Mouse (Mus musculus): ENCODE measurements around the gene Usp22. TPM values are rescaled to one million over a fixed set of nuclear protein-coding genes. Genes with fewer than 3 reads are reported as not detected.

Usp22 gene
- polyA plus RNA-seq, 1 experiment from 2014 or later, result 140 TPM

Other genes starting within 250 kb of the Usp22 start
- 102 and 113 TPM in 2 replicates for gene Map2k3, start 243.0 kb downstream of the Usp22 start, polyA plus RNA-seq (2015; fragmentation: Nextera tagmentation; extraction: Ambion mirVana)
- 1.7 and 3.0 TPM in 2 replicates for gene Kcnj12, start 152.5 kb downstream of the Usp22 start, polyA plus RNA-seq (2015; fragmentation: Nextera tagmentation; extraction: Ambion mirVana)
- 2.2 and 3.2 TPM in 2 replicates for gene Tnfrsf13b, start 48.3 kb downstream of the Usp22 start, polyA plus RNA-seq (2015; fragmentation: Nextera tagmentation; extraction: Ambion mirVana)
- 3.6 and 5.4 TPM in 2 replicates for gene Aldh3a1, start 32.5 kb upstream of the Usp22 start, polyA plus RNA-seq (2015; fragmentation: Nextera tagmentation; extraction: Ambion mirVana)
- gene Aldh3a2, start 92.4 kb upstream of the Usp22 start, polyA plus RNA-seq (2015; fragmentation: Nextera tagmentation; extraction: Ambion mirVana), result 30.4 and 32.0 TPM in 2 replicates
- gene Slc47a2, start 167.8 kb upstream of the Usp22 start, polyA plus RNA-seq (2015; fragmentation: Nextera tagmentation; extraction: Ambion mirVana), result 0.20 and 0.51 TPM in 2 replicates
- 0.88 and 0.89 TPM in 2 replicates for gene Slc47a1, start 203.3 kb upstream of the Usp22 start, polyA plus RNA-seq (2015; fragmentation: Nextera tagmentation; extraction: Ambion mirVana)

All from embryonic facial prominence, embryonic 15.5 days (tissue).